Mouse (Mus musculus) C2C12 (cell line): ENCODE measurements around the gene Gm21304. TPM values are rescaled to one million over a fixed set of nuclear protein-coding genes. Genes with fewer than 3 reads are reported as not detected.

Experiments
- H3K27me3 ChIP-seq: one replicate; pipeline ENCODE4 v1.6.1; 2011; ENCODE audit not compliant: control insufficient read depth, insufficient read depth, insufficient read length
- H3K36me3 ChIP-seq: one replicate; pipeline ENCODE4 v1.6.1; 2011; ENCODE audit not compliant: control insufficient read depth, insufficient read depth
- H3K4me3 ChIP-seq: one replicate; pipeline ENCODE4 v1.5.1; 2011; ENCODE audit warnings: mild to moderate bottlenecking, control low read depth; ENCODE audit not compliant: poor library complexity, insufficient read depth, severe bottlenecking
- H3K79me2 ChIP-seq: one replicate; pipeline ENCODE4 v1.6.1; 2011; ENCODE audit not compliant: control insufficient read depth, insufficient read depth
- H3K79me3 ChIP-seq: one replicate; pipeline ENCODE4 v1.6.1; 2011; ENCODE audit warnings: low read depth, control low read depth
- H3ac ChIP-seq: one replicate; pipeline ENCODE3; 2011; ENCODE audit warnings: low read depth; ENCODE audit not compliant: control insufficient read depth, insufficient read length
- CEBPB ChIP-seq: IDR thresholded peaks from one replicate; pipeline ENCODE4 v1.6.1; 2011; ENCODE audit warnings: low read depth, mild to moderate bottlenecking, control low read depth, moderate library complexity
- CTCF ChIP-seq: IDR thresholded peaks from one replicate; pipeline ENCODE4 v1.5.1; 2011; ENCODE audit not compliant: control insufficient read depth, insufficient read depth, insufficient read length
- FOSL1 ChIP-seq: IDR thresholded peaks from one replicate; pipeline ENCODE4 v1.8.0; 2011; ENCODE audit warnings: mild to moderate bottlenecking, low read length; ENCODE audit not compliant: poor library complexity, insufficient read depth, severe bottlenecking
- MAX ChIP-seq: IDR thresholded peaks from one replicate; pipeline ENCODE4 v1.6.1; 2011; ENCODE audit warnings: mild to moderate bottlenecking, control low read depth
- MYOD1 ChIP-seq: IDR thresholded peaks from one replicate; pipeline ENCODE4 v1.6.1; 2011; ENCODE audit warnings: low read depth; ENCODE audit not compliant: control insufficient read depth, insufficient read length
- MYOG ChIP-seq: IDR thresholded peaks from one replicate; pipeline ENCODE4 v1.6.1; 2011; ENCODE audit not compliant: control insufficient read depth, insufficient read length; ENCODE audit errors: extremely low read depth
- USF1 ChIP-seq: IDR thresholded peaks from one replicate; pipeline ENCODE4 v1.6.1; 2011; ENCODE audit warnings: low read depth, mild to moderate bottlenecking, control low read depth, moderate library complexity
- polyA plus RNA-seq: library from polyadenylated mRNA; unstranded; fragments of >200 nt; fragmentation: generic; extraction: Trizol; gene quantifications from one replicate; pipeline ENCODE4 v1.2.1, GENCODE M21; 2012; ENCODE audit warnings: missing spikeins

The Gm21304 gene
- polyA plus RNA-seq, 1 experiment = 0.13 TPM

- H3K79me3 ChIP-seq = no peaks in the 10 kb centered on the region
Measured at GRCm38 (mm10) chr10:104210268-104210990, 42.1 kb downstream of the Gm21304 start.

GRCm38 (mm10) chr10:104214527-104214926 is 46.2 kb downstream of the Gm21304 start:
- TF ChIP-seq CEBPB (no peak), CTCF (no peak), MYOG (no peak), MAX (no peak), FOSL1 (no peak), USF1 (no peak), MYOD1 (no peak)
- Histone ChIP-seq H3K27me3 (no peaks in the 10 kb centered on the region), H3K79me3 (no peaks in the 10 kb centered on the region), H3K79me2 (no peaks in the 10 kb centered on the region), H3ac (no peak overlapping the region), H3K4me3 (no peak overlapping the region), H3K36me3 (no peaks in the 10 kb centered on the region)

More at GRCm38 (mm10) chr10:104210268-104210990, 42.1 kb downstream of the Gm21304 start:
- no peaks in the 10 kb centered on the region for H3K79me2 ChIP-seq
- no peaks in the 10 kb centered on the region for H3K27me3 ChIP-seq
- no peak overlapping the region for H3ac ChIP-seq
- no peaks in the 10 kb centered on the region for H3K36me3 ChIP-seq
- no peak for TF ChIP-seq MYOG
- TF ChIP-seq MAX = no peak
- TF ChIP-seq CEBPB = no peak
- no peak for TF ChIP-seq CTCF
- TF ChIP-seq MYOD1 = no peak
- no peak for TF ChIP-seq FOSL1
- no peak for TF ChIP-seq USF1
- H3K4me3 ChIP-seq = no peak overlapping the region

Other genes starting within 250 kb of the Gm21304 start
- gene Gm21293, start 25.5 kb upstream of the Gm21304 start, polyA plus RNA-seq = 0.13 TPM
- gene Gm6763, start 17.0 kb upstream of the Gm21304 start, polyA plus RNA-seq = not detected
- gene Gm8764, start 8.5 kb upstream of the Gm21304 start, polyA plus RNA-seq = not detected
- gene Gm21312, start 8.5 kb downstream of the Gm21304 start, polyA plus RNA-seq = 0.13 TPM
- 0.13 TPM for gene Gm20765, start 17.0 kb downstream of the Gm21304 start, polyA plus RNA-seq
- 0.67 TPM for gene Gm4340, start 25.5 kb downstream of the Gm21304 start, polyA plus RNA-seq